Mouse (Mus musculus) ES-Bruce4 (cell line): ENCODE measurements around the gene Rapgef1.

Source experiments
- CTCF ChIP-seq: IDR thresholded peaks from one replicate; pipeline ENCODE4 v1.8.1; 2011; ENCODE audit warnings: low read depth, low read length
- POLR2A ChIP-seq: IDR thresholded peaks from one replicate; pipeline ENCODE4 v1.8.1; 2011; ENCODE audit warnings: low read length; ENCODE audit not compliant: insufficient read depth

GRCm38 (mm10) chr2:29668963-29669362 is 49.4 kb downstream of the Rapgef1 start:
- no peak for TF ChIP-seq POLR2A
- TF ChIP-seq CTCF: no peak
